Mouse (Mus musculus) C2C12 (cell line): ENCODE results near the gene Dnah14. TPM values are rescaled to one million over a fixed set of nuclear protein-coding genes. Genes with fewer than 3 reads are reported as not detected.

Experiments
- H3K27me3 ChIP-seq: one replicate; pipeline ENCODE4 v1.6.1; 2011; ENCODE audit not compliant: control insufficient read depth, insufficient read depth, insufficient read length
- H3K36me3 ChIP-seq: one replicate; pipeline ENCODE4 v1.6.1; 2011; ENCODE audit not compliant: control insufficient read depth, insufficient read depth
- H3K4me3 ChIP-seq: one replicate; pipeline ENCODE4 v1.5.1; 2011; ENCODE audit warnings: mild to moderate bottlenecking, control low read depth; ENCODE audit not compliant: poor library complexity, insufficient read depth, severe bottlenecking
- H3K79me2 ChIP-seq: one replicate; pipeline ENCODE4 v1.6.1; 2011; ENCODE audit not compliant: control insufficient read depth, insufficient read depth
- H3K79me3 ChIP-seq: one replicate; pipeline ENCODE4 v1.6.1; 2011; ENCODE audit warnings: low read depth, control low read depth
- H3ac ChIP-seq: one replicate; pipeline ENCODE3; 2011; ENCODE audit warnings: low read depth; ENCODE audit not compliant: control insufficient read depth, insufficient read length
- CEBPB ChIP-seq: IDR thresholded peaks from one replicate; pipeline ENCODE4 v1.6.1; 2011; ENCODE audit warnings: low read depth, mild to moderate bottlenecking, control low read depth, moderate library complexity
- CTCF ChIP-seq: IDR thresholded peaks from one replicate; pipeline ENCODE4 v1.5.1; 2011; ENCODE audit not compliant: control insufficient read depth, insufficient read depth, insufficient read length
- FOSL1 ChIP-seq: IDR thresholded peaks from one replicate; pipeline ENCODE4 v1.8.0; 2011; ENCODE audit warnings: mild to moderate bottlenecking, low read length; ENCODE audit not compliant: poor library complexity, insufficient read depth, severe bottlenecking
- MAX ChIP-seq: IDR thresholded peaks from one replicate; pipeline ENCODE4 v1.6.1; 2011; ENCODE audit warnings: mild to moderate bottlenecking, control low read depth
- MYOD1 ChIP-seq: IDR thresholded peaks from one replicate; pipeline ENCODE4 v1.6.1; 2011; ENCODE audit warnings: low read depth; ENCODE audit not compliant: control insufficient read depth, insufficient read length
- MYOG ChIP-seq: IDR thresholded peaks from one replicate; pipeline ENCODE4 v1.6.1; 2011; ENCODE audit not compliant: control insufficient read depth, insufficient read length; ENCODE audit errors: extremely low read depth
- USF1 ChIP-seq: IDR thresholded peaks from one replicate; pipeline ENCODE4 v1.6.1; 2011; ENCODE audit warnings: low read depth, mild to moderate bottlenecking, control low read depth, moderate library complexity
- long read RNA-seq, 2 experiments: library from polyadenylated mRNA; unstranded; transcript quantifications; one replicate each; pipeline ENCODE4 v2.0.0; 2019 to 2020
- polyA plus RNA-seq: library from polyadenylated mRNA; unstranded; fragments of >200 nt; fragmentation: generic; extraction: Trizol; gene quantifications from one replicate; pipeline ENCODE4 v1.2.1, GENCODE M21; 2012; ENCODE audit warnings: missing spikeins

Dnah14 gene
- polyA plus RNA-seq = 0.50 TPM
- long read RNA-seq, experiment 1 = 0 reads
- long read RNA-seq, experiment 2 = 0 reads

- Histone ChIP-seq H3ac (no peak within 1 kb of the TSS), H3K36me3 (no peaks in the 10 kb centered on the region), H3K4me3 (no peak within 1 kb of the TSS), H3K79me3 (no peaks in the 10 kb centered on the region), H3K79me2 (no peaks in the 10 kb centered on the region), H3K27me3 (peaks cover 12% of the 10 kb centered on the region)
- TF ChIP-seq FOSL1 (no peak), MAX (no peak), USF1 (no peak), CEBPB (no peak), CTCF (no peak), MYOD1 (no peak), MYOG (no peak)
Observed at GRCm38 (mm10) chr1:181576322-181576721, at the start of gene Dnah14. Dnah14 (plus strand) TSS chr1:181576559.

DNA sequence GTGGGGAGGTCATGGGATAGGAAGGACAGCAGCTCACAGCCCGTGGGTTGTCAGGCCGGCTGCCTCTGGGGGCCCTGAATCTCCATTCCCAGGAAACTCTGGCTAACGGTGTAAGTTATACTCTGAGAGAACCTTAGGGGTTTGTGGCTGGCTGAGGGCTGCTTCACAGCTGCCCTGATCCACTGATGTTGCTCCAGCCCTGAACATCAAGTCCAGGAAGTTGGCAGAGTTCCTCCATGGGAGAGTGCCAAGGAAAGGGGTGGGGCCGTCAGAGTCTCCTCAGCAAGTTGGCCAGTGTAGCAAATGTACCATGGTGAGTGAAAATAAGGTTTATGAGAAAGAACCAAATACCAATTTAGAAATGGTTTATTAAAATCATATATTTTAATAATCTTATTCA lies 47.0 kb upstream of the Dnah14 start:
- Histone ChIP-seq H3K4me3 (no peak overlapping the region), H3K79me3 (no peaks in the 10 kb centered on the region), H3K27me3 (no peaks in the 10 kb centered on the region), H3ac (no peak overlapping the region), H3K36me3 (no peaks in the 10 kb centered on the region), H3K79me2 (no peaks in the 10 kb centered on the region)
- no peak for TF ChIP-seq CEBPB

GRCm38 (mm10) chr1:181535165-181535873 lies 41.0 kb upstream of the Dnah14 start:
- H3K79me3 ChIP-seq = no peaks in the 10 kb centered on the region
- TF ChIP-seq CTCF = no peak
- TF ChIP-seq CEBPB = no peak
- TF ChIP-seq FOSL1 = peak; percentile 16
- no peak for TF ChIP-seq MAX
- no peaks in the 10 kb centered on the region for H3K79me2 ChIP-seq
- no peak overlapping the region for H3ac ChIP-seq
- no peaks in the 10 kb centered on the region for H3K36me3 ChIP-seq
- H3K27me3 ChIP-seq = no peaks in the 10 kb centered on the region
- no peak overlapping the region for H3K4me3 ChIP-seq

DNA sequence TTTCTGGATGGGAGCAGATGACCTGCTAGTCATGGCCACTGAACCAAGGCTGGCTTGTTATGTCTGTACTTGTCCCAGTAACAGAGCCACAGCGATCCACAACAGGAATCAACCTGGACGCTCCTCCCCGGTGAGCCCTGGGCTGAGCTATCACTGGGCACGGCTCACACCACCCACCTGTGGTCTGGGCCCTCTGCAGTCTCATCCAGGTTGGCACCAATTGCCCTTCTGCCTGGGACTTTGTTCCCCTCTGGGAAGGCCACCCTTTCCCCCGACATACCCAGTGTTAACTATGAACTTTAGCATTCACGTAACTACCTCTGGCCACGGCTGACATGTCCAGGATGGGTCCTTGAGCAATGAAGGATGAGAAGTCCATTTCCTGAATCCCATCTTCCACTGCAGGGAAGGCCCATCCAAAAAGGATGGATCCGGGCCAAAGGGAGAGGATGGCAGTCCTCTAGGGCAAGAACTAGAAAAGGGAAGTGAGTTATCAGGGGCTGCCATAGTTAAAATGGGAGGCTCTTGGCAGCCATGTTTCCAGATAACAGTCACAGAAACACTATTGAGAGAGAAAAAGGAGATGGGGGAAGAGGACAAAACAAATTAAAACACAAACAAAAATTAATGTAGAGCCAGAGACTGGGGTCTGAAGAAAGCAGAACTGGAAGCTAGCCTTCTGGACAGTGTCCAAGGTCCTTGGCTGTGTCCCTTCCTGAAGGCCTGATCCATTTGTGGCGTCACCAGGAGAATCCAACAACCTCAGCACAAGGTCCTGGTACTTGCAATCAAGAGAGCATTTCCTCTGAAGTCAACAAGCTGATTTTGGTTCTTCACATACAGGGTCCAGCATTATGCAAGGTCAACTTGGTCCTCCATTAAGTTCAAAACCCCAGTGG lies 38.5 kb upstream of the Dnah14 start:
- Histone ChIP-seq H3K79me3 (no peaks in the 10 kb centered on the region), H3K4me3 (no peak overlapping the region), H3K27me3 (no peaks in the 10 kb centered on the region), H3K36me3 (no peaks in the 10 kb centered on the region), H3K79me2 (no peaks in the 10 kb centered on the region), H3ac (no peak overlapping the region)
- no peak for TF ChIP-seq USF1
- TF ChIP-seq CTCF = no peak
- TF ChIP-seq CEBPB = no peak
- TF ChIP-seq MYOG = no peak
- no peak for TF ChIP-seq MAX
- no peak for TF ChIP-seq FOSL1
- no peak for TF ChIP-seq MYOD1

DNA sequence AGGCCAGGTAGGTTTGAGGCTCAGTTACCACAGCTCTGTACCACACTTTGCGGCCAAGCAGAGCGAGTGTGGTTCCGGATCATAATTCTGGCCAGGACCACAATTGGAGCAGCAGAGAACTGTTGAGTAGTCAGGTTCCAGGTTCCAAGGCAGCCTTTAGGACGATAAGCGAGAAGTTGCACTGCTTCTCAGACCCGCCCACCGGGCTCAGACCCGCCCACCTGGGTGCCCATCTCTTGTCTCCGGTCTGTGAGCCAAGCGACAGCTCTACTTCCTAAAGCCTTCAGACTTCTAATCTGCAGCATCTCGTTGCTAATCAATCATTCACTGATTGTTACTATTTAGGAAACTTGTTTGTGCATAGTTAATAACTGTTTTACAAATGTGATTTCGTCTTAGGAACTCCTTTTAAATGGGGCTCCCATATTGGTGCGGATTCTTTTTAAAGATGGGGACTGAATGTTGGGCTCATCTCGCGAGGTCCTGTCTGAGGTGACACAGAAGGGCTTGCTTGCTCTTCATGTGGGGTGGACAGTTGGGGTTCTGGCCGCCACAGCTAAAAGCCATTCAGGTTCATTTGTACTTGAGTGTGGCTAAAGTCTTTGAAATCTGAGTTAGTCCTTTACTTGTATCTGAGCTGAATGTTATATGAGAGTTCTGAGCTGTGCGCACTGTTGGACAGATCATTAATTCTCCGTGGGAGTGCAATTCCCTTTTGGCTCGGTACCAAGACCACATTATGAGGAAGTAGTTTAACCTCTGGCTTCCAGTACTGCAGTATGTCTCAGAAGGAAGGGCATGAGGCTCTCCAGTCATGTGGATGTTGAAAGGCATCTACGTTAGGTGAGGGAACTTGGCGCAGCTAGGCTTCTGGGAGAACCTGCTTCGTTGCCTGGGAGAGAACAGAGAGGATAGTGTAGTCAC lies 36.3 kb upstream of the Dnah14 start:
- TF ChIP-seq CTCF (no peak), MYOD1 (no peak), MAX (no peak), USF1 (no peak)

More for the DNA sequence above, 36.3 kb upstream of the Dnah14 start:
- Histone ChIP-seq H3ac (no peak overlapping the region), H3K4me3 (no peak overlapping the region), H3K79me3 (no peaks in the 10 kb centered on the region), H3K36me3 (no peaks in the 10 kb centered on the region), H3K27me3 (no peaks in the 10 kb centered on the region), H3K79me2 (no peaks in the 10 kb centered on the region)
